Mouse (Mus musculus) fibroblast of lung, adult 2 months (primary cell): Measurements from ENCODE around the gene Pigu.

ENCODE experiments used
- DNase-seq: peaks from one replicate; pipeline ENCODE4 v3.0.0-alpha.2; 2011; ENCODE audit warnings: low read depth

Gene Pigu

GRCm38 (mm10) chr2:155367635-155368284 lies 10.5 kb upstream of the Pigu start:
- no peak for DNase-seq

DNA sequence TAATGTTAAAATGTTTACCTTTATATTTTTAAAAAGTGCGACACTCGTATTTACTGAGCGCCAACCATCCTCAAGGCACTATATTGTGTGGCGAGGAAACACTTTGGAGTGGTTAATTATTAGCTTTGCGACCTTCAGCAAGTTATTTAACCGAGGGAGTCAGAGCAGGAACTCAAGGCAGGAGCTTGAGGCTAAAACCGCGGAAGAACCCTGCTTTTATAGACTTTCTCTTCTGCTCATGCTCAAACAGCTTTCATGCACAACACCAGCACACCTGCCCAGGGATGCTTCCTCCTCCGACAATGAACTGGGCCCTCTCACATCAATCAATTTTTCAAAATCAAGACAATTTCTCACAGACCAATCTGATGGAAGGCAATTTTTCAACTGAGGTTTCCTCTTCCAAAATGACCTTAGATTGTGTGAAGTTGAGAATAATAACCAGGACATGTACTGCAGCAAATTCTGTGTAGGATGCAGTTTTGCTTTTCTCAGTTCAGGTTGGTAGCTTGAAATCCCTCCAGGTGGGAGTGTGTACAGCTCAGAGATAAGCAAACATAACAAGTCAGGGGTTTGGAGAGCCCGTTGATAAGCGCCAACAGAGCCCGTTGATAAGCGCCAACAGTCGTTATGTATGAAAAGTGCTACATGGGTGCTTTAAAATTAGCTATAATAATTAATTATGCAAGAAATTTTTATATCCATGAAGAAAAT lies 613 bp upstream of the Pigu start:
- no peak for DNase-seq

- DNase-seq: no peak
Observed at GRCm38 (mm10) chr2:155354402-155354801, 2.8 kb downstream of the Pigu start.

GRCm38 (mm10) chr2:155346670-155347069 lies 10.6 kb downstream of the Pigu start:
- no peak for DNase-seq

DNA sequence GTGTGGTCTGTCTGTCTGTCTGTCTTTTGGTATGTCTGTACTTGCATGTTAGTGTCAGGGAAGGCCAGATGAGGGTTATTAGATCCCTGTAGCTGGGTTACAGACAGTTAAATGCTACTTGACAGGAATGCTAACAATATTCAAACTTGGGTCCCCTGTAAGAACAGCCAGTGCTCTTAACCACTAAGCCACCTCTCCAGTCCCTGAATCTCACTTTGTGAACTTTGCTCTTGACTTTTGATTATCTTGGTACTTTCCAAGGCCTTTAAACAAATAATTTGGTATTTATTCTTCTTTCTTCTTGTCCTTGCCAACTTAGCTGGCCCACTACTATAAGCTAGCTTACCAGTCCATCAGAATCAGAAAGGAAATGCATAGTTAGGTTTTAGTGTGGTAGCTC lies 17.1 kb downstream of the Pigu start:
- no peak for DNase-seq

- no peak for DNase-seq
Observed at GRCm38 (mm10) chr2:155336254-155336653, 21.0 kb downstream of the Pigu start.

DNA sequence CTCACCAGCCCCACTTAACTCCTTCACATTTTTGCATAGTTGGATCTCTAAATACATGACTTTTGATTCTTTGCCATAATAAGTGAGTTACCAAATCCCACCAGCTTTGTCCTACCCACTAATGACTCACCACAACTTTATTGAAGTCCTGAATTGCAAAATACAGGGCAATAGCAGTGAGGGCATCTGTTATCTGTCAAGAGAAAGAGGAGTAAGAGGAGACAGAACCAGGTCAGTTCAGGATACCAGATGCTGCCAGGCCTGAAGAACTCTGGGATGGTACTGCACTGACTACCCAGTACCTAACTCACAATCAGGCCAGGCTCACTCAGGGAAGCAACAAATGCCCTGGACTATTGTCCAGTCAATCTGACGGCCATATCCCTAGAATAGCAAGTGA lies 22.0 kb downstream of the Pigu start:
- DNase-seq: no peak

DNA sequence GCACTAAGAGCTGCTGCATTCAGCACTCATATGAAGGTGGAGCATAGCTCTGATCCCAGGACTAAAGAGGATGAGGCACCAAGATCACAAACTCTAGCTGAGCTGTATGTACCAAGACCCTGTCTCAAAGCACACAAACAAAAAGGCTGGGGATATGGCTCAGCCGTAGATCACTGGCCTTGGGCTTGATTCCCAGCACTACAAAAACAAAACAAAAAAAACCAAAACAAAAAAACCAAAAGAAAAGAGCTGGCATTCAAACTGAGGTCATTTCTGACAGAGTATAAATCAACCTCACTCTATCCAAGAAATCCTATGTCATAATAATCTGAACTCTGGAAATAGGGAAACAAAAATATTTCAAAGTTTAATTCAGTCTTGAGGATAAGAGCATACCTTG lies 23.8 kb downstream of the Pigu start:
- no peak for DNase-seq

DNA sequence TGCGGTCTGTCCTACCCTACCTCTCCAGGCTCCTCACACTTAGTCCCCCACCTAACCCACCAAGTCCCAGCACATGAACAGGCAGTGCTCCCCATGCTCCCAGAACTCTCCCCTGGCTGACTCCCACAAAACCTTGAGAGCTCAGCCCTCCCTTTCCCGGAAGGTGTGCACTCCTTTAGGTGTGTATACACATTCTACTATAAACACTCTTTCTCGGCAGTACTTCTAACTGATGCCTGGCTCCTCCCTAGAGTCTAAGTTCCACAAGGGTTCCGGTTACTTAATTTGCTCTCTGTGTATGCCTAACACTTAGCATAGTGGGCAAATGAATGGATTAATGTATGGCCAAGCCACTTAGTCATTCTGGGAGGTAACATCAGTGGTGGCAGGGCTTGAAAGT lies 25.9 kb downstream of the Pigu start:
- no peak for DNase-seq

- no peak for DNase-seq
Observed at GRCm38 (mm10) chr2:155330811-155331210, 26.4 kb downstream of the Pigu start.

DNA sequence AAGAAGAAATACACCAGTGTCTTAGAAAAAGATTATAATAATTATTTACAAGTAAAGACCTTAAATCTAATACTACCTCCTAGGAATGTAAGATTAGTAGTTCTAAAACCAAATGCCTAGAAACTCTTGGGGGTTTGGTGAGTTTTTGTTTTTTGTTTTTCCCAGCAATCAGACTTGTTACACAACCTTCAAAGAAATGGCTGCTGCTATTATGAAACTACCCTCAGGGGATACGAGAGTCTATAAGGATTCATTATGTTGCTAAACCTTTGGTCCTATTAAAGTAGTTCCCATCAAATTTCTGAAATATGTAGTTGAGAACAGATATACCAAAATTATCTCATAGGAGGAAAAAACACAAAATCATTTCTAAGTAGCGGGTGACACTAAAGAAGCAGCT lies 27.5 kb downstream of the Pigu start:
- DNase-seq: no peak

GRCm38 (mm10) chr2:155328906-155329305 lies 28.3 kb downstream of the Pigu start:
- no peak for DNase-seq

- DNase-seq: no peak
Observed at GRCm38 (mm10) chr2:155327906-155328305, 29.3 kb downstream of the Pigu start.

GRCm38 (mm10) chr2:155326001-155326400 lies 31.2 kb downstream of the Pigu start:
- no peak for DNase-seq

DNA sequence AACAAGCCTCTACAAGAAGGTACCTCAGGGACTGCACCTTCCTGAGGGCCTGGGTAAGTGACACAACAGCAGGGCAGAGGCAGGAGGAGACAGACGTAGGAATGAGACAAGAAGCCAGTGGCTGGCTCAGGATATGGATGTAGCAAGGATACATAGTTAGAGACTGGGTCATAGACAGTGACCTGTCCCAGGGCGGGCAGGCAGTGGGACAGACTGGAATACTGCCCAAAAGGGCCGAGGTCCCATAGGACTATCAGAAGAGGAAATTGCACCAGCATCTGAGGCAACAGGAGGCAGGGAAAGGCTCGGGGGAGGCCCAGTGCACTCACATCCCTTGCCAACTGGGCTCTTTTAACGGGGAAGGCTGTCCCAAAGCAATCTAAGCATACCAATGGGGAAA lies 36.6 kb downstream of the Pigu start:
- no peak for DNase-seq

GRCm38 (mm10) chr2:155318618-155319017 lies 38.6 kb downstream of the Pigu start:
- no peak for DNase-seq

- DNase-seq: no peak
Observed at GRCm38 (mm10) chr2:155313671-155314070, 43.6 kb downstream of the Pigu start.

GRCm38 (mm10) chr2:155308936-155309592 lies 48.2 kb downstream of the Pigu start:
- no peak for DNase-seq

DNA sequence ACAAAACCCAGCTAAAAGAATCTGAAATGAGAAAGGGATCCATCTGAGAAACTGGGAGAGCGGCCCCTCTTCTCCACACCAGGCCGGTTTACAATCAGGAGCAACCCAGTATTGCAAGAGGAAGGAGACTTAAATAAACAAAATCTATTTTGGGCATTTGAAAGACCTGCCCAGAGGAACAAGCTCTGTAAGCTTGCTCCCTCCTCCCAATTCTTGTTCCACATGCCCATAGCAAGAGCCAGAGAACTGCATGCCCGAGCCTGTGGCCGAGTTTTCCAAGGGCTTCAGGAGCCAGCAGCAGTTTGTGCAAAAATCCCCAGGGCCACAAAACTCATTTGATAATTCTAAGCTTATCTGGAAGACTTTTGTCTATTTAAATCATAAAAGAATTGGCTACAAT lies 57.7 kb downstream of the Pigu start:
- no peak for DNase-seq

- DNase-seq: no peak
Observed at GRCm38 (mm10) chr2:155295453-155295852, 61.8 kb downstream of the Pigu start.

DNA sequence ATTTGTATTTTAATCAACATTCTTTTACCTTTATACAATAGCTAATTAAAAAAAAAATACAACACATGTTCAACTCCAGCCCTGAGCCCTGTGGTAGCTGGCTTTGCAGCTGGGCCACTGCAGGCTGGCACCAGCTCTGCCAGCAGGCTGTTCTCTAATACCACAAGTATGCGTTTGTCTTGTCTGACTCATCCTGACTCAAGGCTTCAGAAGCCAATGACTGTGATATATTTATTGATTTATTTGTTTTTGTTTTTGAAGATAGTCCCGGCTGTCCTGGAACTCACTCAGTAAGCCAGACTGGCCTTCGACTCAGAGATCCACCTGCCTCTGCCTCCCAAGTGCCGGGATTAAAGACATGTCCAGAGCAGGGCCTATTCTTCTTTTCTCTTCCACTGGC lies 63.3 kb downstream of the Pigu start:
- no peak for DNase-seq

DNA sequence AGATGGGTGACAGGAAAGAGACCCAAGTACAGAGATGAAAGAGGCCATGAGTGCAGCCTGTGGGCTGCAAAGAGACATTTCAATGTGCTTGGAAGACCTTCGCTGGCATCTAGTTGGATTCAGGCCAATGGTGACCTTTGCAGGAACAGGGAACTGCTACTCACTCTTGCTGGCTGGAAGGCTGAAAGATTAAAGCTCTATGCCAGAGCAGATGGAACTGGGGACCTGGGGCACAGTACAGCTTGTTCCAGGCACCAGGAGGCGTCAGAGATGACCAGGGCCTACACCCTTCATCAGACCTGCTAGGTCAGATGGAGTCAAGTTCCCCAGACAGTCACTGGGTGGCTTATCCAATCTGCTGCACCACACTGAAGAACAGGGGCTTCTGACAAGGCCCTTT lies 63.8 kb downstream of the Pigu start:
- DNase-seq: no peak

- no peak for DNase-seq
Observed at GRCm38 (mm10) chr2:155290066-155290465, 67.2 kb downstream of the Pigu start.
